Mouse (Mus musculus) subcutaneous adipose tissue, adult 2 months (tissue): ENCODE results near the gene C1ql1. TPM values are rescaled to one million over a fixed set of nuclear protein-coding genes. Genes with fewer than 3 reads are reported as not detected.

ENCODE experiments used
- polyA plus RNA-seq: library from polyadenylated mRNA; depleted of rRNA; stranded (reverse); fragments of >200 nt; gene quantifications from 2 replicates; pipeline ENCODE4 v1.2.3, GENCODE M21; 2012; ENCODE audit warnings: low replicate concordance; rRNA removed

The C1ql1 gene
- polyA plus RNA-seq, result 1.4 TPM in 1 of 2 replicates, not detected in the other

DNA sequence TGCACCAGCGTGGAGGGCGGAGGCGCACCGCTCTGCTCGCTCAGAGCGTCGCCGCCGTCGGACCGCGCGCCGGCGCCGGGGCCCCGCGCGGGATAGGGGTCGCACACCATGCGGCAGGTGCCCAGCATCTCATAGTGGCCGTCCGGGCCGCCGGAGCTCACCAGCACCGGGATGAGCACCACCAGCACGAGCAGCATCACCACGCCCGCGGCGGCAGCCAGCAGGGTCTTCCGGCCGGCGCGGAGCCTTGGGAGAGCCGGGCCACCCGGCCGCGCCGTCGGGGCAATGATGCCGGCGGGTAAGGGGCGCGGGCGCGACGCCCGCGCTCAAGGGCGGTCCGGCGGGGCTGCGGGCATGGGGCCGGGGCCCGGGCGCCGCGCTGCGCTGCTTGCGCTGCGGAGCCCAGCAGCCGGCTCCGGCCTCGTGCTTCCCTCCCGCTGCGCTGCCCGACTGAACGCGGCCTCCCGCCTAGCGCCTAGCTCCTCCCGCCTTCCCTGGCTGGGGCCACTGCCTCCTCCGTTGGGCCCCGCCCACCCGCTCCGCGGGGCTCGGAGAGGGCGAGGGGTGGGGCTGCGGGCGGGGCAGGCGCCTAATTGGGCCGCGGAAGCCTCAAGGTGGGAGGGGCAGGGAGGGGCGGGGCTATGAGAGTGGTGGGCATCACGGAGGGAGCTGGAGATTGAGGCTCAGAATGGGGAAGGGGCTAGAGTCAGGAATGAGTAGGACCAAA lies at the start of gene C1ql1:
TSS of gene C1ql1 (minus strand) at position 424 of the 727 bp plus-strand sequence.

GRCm38 (mm10) chr11:102924557-102925350 lies 21.7 kb downstream of the C1ql1 start, which contains the start of gene Kif18b:
TSS of gene Kif18b (minus strand) at chr11:102925124.

GRCm38 (mm10) chr11:102900763-102901162 lies 45.7 kb downstream of the C1ql1 start, which contains the start of gene Gfap:
TSS of gene Gfap (minus strand) at chr11:102900912.

Other genes starting within 250 kb of the C1ql1 start
- 9.4 and 9.5 TPM in 2 replicates for gene Ccdc43, start 248.9 kb downstream of the C1ql1 start, polyA plus RNA-seq
- gene Adam11, start 185.2 kb downstream of the C1ql1 start, polyA plus RNA-seq, result 4.0 and 13.2 TPM in 2 replicates
- gene Gjc1, start 127.0 kb downstream of the C1ql1 start, polyA plus RNA-seq, result 26.2 and 29.0 TPM in 2 replicates
- 18.1 and 21.9 TPM in 2 replicates for gene Higd1b, start 110.8 kb downstream of the C1ql1 start, polyA plus RNA-seq
- 68.8 and 102 TPM in 2 replicates for gene Eftud2, start 65.7 kb downstream of the C1ql1 start, polyA plus RNA-seq
- 0.10 and 0.22 TPM in 2 replicates for gene Ccdc103, start 65.5 kb downstream of the C1ql1 start, polyA plus RNA-seq
- gene Fam187a, start 61.5 kb downstream of the C1ql1 start, polyA plus RNA-seq, result not detected in 2 replicates
- 0.06 and 2.0 TPM in 2 replicates for gene Gfap, start 45.8 kb downstream of the C1ql1 start, polyA plus RNA-seq
- 0.70 and 5.4 TPM in 2 replicates for gene Kif18b, start 21.6 kb downstream of the C1ql1 start, polyA plus RNA-seq
- 62.6 and 79.6 TPM in 2 replicates for gene Nmt1, start 81.5 kb upstream of the C1ql1 start, polyA plus RNA-seq
- 73.9 and 113 TPM in 2 replicates for gene Dcakd, start 81.6 kb upstream of the C1ql1 start, polyA plus RNA-seq
- gene Plcd3, start 155.0 kb upstream of the C1ql1 start, polyA plus RNA-seq, result 17.3 and 39.0 TPM in 2 replicates
- 112 and 241 TPM in 2 replicates for gene Acbd4, start 155.0 kb upstream of the C1ql1 start, polyA plus RNA-seq
- 19.2 and 30.7 TPM in 2 replicates for gene Hexim1, start 169.5 kb upstream of the C1ql1 start, polyA plus RNA-seq
- 6.4 and 7.4 TPM in 2 replicates for gene Hexim2, start 185.7 kb upstream of the C1ql1 start, polyA plus RNA-seq
- gene Fmnl1, start 224.4 kb upstream of the C1ql1 start, polyA plus RNA-seq, result 15.2 and 22.9 TPM in 2 replicates